Mouse (Mus musculus) embryonic fibroblast, embryonic 13.5 days (primary cell): ENCODE results near the gene Acot3.

Source experiments
- CTCF ChIP-seq: IDR thresholded peaks from 2 replicates; pipeline ENCODE4 v1.5.1; 2011; ENCODE audit warnings: mild to moderate bottlenecking, control low read depth, low read length, moderate library complexity, borderline replicate concordance; ENCODE audit not compliant: insufficient read depth
- POLR2A ChIP-seq: IDR thresholded peaks from 2 replicates; pipeline ENCODE4 v1.6.1; 2011; ENCODE audit warnings: low read depth, mild to moderate bottlenecking, control low read depth, low read length, moderate library complexity

DNA sequence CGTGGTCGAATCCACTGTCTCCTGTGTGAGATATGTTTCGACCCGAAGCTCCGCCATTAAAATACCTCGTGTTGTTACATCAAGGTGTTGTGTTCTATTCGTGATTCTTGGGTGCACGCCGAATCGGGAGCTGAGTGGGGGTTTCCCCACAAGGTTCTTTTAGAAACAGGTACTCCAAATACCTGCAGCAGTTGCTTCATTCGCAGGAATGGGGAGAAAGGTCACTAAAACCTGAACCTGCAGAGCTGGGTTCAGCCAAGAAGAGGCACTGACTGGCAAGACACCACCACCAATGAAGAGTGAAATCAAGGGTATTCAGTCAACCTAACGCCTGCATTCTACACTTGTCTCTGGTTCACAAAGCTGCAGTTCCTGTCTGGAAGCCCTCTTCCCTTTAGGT is 43.7 kb upstream of the Acot3 start:
- TF ChIP-seq POLR2A (no peak), CTCF (no peak)
